Mouse (Mus musculus) R1 (cell line): ENCODE measurements at regions not wholly inside any gene's neighbourhood (a gene's known extent, or its start where the extent isn't known, plus 50 kb on each side); places are given as distances from the start of the nearest gene placed in this dataset.
A peak's percentile ranks its signal among the peaks of the same experiment; 100 is the strongest.

Source experiments
- DNase-seq: peaks from one replicate; pipeline ENCODE4 v3.0.0-alpha.2; 2018; ENCODE audit warnings: low read depth, low spot score

DNA sequence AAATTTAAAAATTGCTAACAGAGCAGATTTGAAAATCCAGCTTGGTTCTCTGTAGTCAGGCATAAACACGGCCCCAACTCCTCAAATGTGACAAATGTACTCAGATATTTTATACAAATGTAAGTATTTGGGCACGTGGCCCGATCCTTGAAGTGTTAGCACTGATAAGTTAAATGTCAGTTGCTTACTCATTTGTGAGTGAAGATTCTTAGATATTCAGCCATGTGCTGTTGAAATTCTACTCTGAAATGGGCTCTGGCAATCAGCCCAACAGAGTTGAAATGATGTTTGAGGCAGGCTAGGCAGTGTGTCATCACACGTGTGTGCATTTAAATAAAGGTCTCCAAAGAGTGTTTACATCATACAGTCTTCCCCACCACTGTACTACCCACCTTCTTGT is 103.2 kb upstream of the Id2 start:
- no peak for DNase-seq

- no peak for DNase-seq
Observed at GRCm38 (mm10) chr12:25197757-25198156, 100.8 kb upstream of the Id2 start.

GRCm38 (mm10) chr12:25196022-25196421 is 99.1 kb upstream of the Id2 start:
- no peak for DNase-seq

DNA sequence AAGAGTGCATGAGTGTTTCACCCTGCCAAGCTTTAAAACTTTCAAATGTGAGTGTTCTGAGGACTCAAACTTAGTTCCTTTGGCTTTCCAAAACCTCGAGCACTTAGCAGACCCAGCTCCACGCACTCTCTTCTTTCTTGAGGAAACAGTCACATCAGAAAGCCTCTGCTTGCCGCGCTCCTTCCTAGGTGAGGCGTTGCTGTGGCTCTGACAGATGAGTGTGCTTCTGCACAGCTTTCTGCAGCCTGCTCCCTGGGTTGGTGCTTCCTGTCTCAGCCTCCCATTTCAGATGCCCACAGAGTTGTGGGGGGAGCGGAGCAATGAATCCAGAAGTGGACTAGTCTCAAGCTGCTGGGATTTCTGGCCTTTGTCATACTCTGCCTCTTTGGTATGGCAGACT is 95.3 kb upstream of the Id2 start:
- DNase-seq = no peak

DNA sequence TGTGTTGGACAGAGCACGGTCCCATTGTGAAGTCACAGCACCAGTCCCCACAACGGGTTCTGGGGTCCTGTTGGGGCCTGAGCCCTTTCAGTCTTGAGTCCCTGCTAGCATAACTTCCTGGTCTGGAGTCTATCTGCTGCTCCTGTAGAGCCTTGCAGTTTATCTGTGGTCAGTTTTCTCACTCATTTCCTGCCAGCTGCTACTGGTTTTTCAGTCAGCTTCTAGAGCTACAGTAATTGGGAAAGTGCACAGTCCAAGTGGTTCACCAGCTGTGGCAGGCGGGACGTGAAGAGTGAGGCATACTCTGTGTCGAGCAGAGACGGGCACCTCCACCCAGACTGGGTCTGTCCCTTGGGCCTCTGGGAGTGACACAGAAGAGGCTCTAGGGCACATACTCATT is 93.4 kb upstream of the Id2 start:
- DNase-seq = no peak

GRCm38 (mm10) chr12:25189174-25189761 is 92.3 kb upstream of the Id2 start:
- DNase-seq = no peak

DNA sequence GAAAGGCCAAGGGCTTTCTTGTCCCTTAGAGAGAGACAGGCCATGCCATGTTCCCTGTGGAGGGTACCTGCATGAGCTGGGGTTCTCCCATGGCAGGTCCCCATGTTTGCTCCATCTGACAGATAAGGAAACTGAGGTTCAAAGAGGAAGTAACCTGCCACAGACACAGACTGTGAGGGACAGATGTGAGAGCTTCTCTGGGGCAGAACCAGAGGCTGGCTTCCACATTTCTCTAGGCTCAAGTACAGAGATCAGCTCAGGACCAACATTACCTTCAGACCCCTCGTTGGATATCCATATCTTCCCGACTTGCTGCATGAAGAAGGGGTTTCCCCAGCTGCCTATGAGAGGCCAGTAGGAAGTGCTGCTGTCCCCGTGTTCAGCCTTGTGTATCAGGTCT is 91.6 kb upstream of the Id2 start:
- no peak for DNase-seq

GRCm38 (mm10) chr12:25187216-25187615 is 90.3 kb upstream of the Id2 start:
- no peak for DNase-seq

- no peak for DNase-seq
Observed at GRCm38 (mm10) chr12:25182680-25183079, 85.7 kb upstream of the Id2 start.

DNA sequence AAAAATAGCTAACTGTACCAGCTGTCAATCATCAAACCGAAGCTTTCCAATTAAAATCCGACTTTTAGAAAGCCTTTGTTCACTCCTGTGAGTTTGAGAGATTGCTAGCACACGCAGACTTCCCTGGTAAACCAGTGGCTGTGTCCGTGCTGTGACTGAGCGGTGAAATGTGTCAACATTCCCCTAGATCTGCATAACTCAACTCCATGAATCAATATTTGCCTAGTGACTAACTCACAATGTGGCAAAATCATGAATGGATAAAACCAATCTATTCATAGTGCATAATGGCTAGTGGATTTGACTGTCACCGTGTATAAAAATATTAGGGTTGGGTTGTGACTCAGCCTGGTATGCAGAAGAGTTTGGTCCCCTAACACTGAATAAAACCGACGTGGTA is 84.4 kb upstream of the Id2 start:
- DNase-seq = no peak

DNA sequence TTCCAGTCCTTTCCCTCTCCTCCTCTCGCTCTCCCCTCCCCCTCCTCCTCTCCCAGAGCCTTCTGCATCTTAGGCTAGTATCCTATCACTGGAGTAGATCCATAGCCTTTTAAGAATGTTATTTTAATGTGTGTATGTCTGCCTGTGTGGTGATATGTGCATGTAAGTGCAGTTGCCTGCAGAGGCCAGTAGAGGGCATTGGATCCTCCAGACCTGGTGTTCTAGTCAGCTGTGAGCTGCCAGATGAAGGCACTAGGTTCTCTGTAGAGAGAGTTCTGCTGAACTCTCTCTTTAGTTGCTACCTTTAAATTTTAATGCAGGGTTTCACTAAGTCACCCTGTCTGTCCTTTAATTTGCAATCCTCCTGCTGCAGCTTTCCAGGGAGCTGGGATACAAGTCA is 83.9 kb upstream of the Id2 start:
- peak; percentile 49 for DNase-seq

DNA sequence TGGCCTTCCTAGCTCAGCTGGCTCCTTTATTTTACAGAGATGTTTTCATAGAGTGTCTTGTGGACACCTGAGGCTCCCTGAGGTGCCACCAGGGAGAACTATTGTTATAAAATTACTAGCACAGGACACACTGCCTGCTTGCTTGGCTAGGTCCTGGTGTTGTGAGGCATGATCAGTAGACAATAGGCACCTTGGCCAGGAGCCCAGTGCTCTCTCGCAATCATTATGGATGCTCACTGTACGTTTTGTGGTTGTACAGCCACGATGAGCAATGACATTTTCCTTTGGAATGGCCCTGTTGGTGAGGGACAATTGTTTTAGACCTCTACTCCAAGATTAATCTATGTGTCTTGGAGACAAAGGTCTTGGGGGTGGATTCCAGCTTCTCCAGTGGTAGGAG is 83.3 kb upstream of the Id2 start:
- DNase-seq = no peak

DNA sequence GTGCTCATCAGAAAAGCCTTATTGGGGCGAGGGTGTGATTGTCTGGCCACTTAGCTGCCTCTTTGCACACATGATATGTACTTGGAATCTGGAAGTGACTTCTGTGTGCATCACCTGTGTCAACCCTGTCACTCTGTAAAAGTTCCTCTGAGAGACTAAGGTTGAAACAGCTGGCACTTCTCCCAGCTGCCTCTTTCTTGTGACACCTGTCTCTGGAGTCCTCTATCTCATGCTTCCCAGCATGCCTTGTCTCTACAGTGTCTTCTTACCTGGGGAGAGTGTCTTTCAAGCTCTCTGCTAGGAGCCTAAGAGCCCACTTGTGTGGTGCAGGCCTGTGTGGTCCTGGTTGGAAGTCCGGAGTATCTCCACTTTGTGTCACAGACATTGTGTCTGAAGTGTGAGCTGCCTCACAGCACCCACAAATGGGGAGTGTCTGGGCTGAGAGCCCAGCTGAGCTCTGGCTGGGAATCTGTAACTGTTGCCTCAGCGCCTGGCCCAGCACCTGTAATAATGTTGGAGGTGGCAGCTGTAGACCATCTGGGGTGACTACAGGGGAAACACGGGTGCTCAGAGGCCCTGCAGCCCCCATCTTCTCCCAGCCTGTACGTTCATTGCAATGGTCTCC is 81.7 kb upstream of the Id2 start:
- no peak for DNase-seq

DNA sequence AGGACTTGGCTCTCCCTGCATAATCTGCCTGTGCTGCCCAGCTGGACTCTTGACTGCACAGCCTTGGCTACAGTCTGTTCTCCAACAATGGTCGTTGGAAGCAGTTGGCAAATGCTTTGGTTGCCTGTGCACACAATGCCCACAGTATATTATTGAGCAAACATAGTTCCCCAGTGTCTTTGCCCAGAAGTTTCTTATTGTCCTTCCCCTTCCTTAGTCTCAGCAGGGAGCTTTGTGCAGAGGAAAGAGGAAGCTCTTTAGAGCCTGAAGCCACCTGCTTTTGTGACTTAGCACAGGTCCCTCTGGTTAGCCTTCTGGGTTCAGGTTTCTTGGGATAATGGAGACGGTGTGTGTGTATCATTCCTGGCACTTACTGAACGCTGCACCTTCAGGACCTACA is 80.9 kb upstream of the Id2 start:
- DNase-seq = no peak

DNA sequence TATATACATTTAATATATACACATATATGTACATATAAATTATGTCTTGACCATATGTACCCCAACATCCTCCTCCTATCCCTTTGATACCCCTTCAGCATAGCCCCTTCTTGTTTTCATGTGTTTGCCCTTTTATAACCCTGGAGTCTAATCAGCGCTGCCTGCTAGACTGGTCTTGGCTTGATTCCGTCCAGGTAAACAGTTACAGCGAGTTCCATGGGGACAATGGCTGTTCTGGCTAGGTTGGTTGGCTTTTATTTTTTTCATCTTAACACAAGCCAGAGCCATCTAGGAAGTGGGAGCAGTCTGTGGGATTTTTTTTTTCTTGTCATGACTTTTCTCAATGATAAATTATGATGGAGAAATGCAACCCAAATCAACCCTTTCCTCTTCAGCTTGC is 79.6 kb upstream of the Id2 start:
- DNase-seq = no peak

DNA sequence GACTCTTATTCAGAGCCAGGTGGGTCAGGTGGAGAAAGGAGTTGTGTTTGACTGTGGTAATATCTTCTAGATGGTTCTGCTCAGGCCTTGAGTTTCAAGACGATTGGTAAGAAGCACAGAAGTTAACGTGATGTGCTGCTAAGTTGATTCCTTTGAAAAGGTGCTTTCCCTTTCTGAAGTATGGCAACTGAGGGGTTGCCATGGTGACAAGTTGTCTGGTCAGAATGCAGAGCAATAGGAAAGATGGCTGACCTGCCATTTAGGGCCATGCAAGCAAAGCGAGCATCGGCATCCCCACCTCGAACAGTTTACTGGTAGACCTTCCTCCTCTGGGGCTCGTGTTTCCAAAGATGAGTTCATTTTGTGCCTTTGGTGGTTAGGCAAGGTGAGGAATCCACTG is 76.1 kb upstream of the Id2 start:
- peak; percentile 30 for DNase-seq

DNA sequence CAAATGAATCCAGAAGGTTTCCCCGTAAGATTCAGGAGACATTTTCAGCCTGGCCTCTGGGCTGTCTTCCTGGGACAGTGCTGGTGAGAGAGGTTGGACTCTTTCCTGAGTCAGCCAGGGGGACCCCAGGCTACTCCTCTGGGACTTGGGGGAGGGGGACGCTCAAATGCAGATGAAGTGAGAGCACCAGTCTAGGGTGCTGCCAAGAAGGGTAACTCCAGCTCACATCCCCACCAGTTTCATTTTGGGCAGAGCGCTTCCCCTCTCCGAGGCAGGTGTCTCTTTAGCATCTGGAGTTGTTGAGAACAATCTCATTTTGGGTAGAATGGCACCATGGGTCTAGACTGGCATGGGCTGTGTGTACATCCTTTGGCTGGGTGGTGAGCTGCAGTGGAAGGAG is 75.5 kb upstream of the Id2 start:
- DNase-seq = no peak

DNA sequence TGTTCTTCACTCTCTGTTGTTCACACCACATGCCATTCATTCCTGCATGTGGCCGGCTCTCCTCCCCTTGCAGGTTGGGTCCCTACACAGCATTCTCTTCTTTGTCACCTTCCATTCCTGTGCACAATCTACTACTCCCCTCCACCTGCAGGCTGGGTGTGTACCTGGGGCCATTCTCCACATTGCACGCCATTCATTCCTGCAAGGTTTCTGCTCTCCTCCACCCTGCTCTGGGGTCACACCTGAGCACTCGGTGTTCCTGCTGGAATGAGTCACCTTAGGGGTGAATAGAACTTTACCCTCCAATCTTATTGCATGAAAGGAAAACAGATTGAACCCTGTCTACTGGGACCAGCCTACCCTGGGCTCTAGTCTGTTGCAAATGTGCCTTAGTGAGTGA is 72.7 kb upstream of the Id2 start:
- DNase-seq = peak; percentile 43

DNA sequence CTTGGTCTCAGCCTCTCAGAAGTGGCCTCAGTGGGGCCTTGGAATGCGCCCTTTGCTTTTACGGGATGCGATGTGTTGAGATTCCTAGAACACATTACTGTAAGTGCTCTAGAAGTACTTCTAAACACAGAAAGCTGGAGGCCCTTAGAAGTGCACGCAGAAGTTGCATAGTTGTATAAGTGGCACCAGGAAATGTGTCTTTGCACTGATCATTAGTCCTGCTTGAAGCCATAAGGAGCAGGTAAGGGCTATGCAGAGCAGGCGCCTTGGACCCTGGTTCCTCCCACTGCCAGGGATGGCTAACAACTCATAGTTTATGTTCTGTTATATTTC is 71.2 kb upstream of the Id2 start:
- DNase-seq = no peak

DNA sequence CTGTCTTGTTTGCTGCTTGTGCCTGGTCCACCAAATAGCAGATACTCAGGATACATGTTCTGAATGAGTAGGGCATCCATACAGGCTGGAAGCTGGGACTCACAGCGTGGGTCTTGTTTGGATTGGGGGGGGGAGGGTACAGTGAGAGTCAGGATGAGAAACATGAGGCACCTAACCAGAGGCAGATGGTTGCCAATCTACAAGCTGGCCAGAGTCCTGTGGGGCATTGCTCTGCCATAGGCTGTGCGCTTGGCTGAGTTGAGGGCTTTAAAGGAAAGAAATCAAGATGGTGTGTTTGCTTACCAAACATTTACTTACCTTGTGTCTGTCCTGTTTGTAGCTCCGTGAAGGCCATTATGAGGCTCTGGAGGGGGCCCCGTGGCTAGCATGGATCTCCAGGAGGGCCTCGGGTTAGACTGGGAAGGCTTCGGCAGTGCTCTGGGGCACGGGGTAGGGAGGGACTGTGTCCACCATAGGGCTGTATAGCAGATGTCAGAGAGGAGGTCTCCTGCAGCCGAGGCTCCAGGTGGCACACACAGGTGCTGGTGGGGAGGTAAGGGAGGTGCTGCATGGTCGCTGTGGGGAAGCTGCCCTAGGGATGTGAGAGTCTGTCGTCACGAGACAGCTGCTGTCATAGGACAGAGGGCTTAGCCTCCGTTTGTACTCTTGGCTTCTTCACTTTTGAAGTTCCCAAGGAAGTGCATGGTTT is 70.7 kb upstream of the Id2 start:
- DNase-seq = no peak

GRCm38 (mm10) chr12:25166525-25166924 is 69.6 kb upstream of the Id2 start:
- no peak for DNase-seq

DNA sequence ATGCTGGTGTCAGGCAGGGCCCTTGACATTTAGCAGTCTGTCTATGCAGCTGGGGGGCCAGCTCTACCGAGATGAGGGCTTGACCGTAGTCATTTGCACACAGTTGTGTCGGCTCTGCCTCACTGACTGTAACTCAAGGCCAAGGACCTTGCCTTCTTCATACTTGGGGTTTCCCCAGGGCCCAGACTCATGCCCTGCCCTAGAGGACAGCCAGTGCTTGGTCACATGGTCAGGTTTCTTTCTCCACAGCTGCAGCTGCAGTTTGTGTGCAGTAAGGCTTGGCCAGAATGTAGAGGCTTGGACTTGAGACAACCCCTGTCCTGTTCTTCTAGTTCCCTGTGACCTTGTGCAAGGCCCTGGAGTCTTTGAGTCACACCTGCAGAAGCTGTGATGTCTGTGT is 68.7 kb upstream of the Id2 start:
- no peak for DNase-seq

GRCm38 (mm10) chr12:25164724-25165123 is 67.8 kb upstream of the Id2 start:
- no peak for DNase-seq

- no peak for DNase-seq
Observed at GRCm38 (mm10) chr12:25163541-25163940, 66.6 kb upstream of the Id2 start.
